Mouse (Mus musculus) lung, adult 10 weeks (tissue): Measurements from ENCODE around the gene Adamtsl1. TPM values are rescaled to one million over a fixed set of nuclear protein-coding genes. Genes with fewer than 3 reads are reported as not detected.

ENCODE experiments used
- polyA plus RNA-seq: library from polyadenylated mRNA; stranded (reverse); fragments of 350-450 nt; fragmentation: Illumina TruSeq; extraction: RNeasy Lipid Tissue Mini Kit (QIAGEN cat#74804); gene quantifications from one replicate; pipeline ENCODE4 v1.2.3, GENCODE M21; 2014; ENCODE audit warnings: low read depth, low replicate concordance; ENCODE audit not compliant: insufficient read depth

Adamtsl1 gene
- 3.0 TPM for polyA plus RNA-seq

DNA sequence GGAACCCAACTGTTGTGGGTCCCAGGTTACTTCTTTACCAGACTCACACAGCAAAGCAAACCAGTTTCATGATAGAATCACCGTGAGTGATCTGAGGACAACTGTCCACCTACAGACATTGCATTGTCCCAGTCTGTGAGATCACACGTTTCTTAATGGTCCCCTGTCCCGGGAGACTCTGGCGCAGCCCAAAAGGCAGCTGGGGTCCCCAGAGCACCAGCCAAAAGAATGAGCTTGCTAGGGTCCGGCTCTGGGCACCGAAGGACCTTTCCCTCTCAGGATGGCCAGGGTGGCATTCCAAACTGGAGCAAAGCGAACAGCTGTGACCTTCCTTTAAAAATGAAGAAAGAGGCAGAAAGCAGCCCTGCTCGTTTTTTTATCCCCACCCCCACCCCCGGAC is at the start of gene Adamtsl1:
Gene Adamtsl1 (plus strand): TSS at position 381 of the 400 bp plus-strand sequence.

